Mouse (Mus musculus): ENCODE results near the gene En2.

DNA sequence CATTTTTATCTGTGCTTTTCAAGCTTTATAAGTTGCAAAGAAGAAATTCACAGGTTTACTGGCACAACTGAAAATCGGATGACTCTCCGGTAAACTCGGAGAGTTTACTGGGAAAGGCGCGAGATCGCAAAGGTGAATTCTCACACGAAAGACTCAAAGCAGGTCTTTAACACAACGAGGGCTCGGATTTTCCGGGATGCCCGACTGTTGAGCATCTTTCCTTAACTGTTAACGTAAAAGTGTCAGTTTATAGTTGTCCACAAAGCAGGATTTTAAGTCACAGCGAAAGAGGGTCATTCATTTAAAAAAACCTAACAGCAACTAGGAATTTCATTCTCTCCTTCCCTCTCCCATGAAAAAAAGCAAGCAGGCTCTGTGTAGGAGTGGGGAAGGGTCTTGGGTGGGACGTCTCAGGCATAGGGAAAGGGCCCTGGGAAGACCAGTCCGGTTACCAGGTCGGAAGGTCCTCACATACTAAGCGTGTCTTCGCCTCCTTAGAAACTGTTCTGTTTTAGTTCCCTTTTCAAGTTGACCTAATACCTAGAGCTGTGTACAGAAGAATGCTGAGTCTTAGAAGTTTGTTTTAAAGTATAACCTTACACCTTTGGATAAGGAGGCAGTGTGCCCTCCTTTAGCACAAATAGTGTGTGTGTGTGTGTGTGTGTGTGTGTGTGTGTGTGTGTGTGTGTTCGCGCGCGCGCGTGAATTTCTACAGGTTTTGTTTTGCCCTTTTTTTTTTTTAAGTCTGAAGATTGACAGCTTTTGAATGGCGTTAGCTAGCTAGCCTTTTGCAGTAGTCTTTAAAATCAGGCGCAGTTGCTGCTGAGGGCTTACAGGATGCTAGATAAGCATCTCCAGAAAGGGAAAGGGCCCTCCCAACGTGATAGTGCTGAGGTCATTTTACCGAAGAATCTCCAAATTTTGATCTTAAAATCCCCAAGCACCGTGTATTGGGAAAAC is 45.4 kb downstream of the En2 start:
- TF ChIP-seq POLR2A (IDR thresholded peaks at IDR 0.05; ENCODE audit: insufficient read depth, low read depth, low read length) (no peak), CTCF (IDR thresholded peaks at IDR 0.05; ENCODE audit: insufficient read depth, low read depth, low read length) (no peak)

Data from olfactory bulb, adult 2 months (tissue).